Mouse (Mus musculus): ENCODE data around the gene Rhox1.
"Not testable (repeated sequence)": the region's sequence is repeated elsewhere in the genome, so short reads cannot be mapped to it uniquely, and the experiment has no call there.

Rhox1 gene

DNA sequence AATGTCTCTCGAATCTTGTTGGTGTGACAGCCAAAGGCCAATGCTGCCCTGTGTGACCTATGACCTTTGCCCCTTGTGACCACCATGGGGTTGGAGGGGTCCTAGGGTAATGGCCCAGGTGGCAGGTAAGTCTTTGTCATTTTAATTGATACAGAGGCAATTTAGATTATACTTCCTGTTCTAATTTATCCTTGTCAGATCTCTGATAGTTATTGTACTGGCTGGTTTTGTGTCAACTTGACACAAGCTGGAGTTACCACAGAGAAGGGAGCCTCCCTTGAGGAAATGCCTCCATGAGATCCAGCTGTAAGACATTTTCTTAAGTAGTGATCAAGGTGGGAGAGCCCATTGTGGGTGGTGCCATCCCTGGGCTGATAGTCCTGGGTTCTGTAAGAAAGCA lies at the start of gene Rhox1:
Gene Rhox1, minus strand, starts transcription at position 101 of the 400 bp plus-strand sequence.
- not testable (repeated sequence) for DNase-seq (ENCODE audit: low spot score in 2 of 2)

DNA sequence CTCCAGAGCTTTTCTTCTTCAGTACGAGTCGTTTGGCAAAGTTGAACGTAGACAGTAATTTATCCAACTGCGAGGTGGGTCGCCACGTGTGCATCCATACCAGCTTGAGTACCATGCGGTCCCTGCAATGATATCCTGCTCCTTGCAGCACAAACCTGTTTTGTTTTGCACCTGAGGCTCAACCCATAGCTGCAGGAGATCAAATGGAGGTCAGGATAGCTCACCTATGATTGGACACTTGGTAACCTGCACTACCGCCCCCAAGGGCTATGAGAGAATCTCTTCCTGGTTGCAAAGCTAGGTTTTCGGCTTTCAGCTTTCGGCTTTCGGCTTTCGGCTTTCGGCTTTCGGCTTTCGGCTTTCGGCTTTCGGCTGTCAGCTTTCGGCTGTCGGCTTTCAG lies 43.0 kb upstream of the Rhox1 start, which contains the start of gene Rhox4a:
Gene Rhox4a, plus strand, starts transcription at position 301 of the 400 bp plus-strand sequence.
- DNase-seq (ENCODE audit: low spot score in 2 of 2) = not testable (repeated sequence)

GRCm38 (mm10) chrX:37249619-37250018 lies 27.6 kb upstream of the Rhox1 start, which contains the start of gene Rhox3a:
TSS of gene Rhox3a (plus strand) at chrX:37249919.
- DNase-seq (ENCODE audit: low spot score in 2 of 2) = not testable (repeated sequence)

GRCm38 (mm10) chrX:37244676-37245075 lies 22.6 kb upstream of the Rhox1 start, which contains the start of gene Rhox2a:
TSS of gene Rhox2a (plus strand) at chrX:37244976.
- not testable (repeated sequence) for DNase-seq (ENCODE audit: low spot score in 2 of 2)

DNA sequence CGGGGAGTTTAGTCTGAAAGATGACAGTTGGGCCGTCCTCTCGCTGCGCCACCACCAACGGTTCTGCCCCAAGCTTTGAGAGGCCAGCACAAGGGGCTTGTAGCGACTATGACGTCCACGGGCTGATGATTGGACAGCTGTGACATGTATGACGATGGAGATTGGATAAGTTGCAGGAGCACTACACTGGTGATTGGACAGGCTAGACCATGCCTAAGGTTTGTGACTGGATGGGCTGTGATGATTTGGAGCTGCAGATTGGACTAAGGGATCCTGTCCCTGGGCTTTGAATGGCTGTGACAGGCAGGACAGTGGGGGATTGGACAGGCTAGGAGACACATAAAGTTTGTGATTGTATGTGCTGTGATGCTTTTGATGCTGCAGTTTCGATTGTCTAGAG lies 11.1 kb downstream of the Rhox1 start, which contains the start of gene Gm9:
Gene Gm9, minus strand, starts transcription at position 101 of the 400 bp plus-strand sequence.
- DNase-seq (ENCODE audit: low spot score in 2 of 2) = no peak

DNA sequence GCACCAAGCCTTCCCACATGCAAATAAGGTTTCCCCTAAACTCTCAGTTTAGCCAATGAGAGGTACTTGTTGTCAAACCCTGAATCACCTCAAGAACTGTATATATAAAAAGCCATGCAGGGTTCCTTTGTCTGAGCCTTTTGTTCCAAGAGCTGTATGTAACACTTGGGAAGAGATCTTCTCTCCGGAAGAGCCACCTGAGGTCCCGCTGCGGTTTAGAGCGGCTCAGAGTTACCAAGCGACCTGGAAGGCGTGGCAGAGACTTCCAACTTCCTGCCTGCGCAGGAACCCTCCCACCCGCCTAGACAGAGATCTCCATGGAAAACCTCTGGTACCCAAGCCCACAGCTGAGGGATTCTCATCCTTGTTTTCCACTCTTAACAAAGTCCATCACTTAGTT lies 23.4 kb downstream of the Rhox1 start:
- DNase-seq (ENCODE audit: low spot score in 2 of 2) = no peak

DNA sequence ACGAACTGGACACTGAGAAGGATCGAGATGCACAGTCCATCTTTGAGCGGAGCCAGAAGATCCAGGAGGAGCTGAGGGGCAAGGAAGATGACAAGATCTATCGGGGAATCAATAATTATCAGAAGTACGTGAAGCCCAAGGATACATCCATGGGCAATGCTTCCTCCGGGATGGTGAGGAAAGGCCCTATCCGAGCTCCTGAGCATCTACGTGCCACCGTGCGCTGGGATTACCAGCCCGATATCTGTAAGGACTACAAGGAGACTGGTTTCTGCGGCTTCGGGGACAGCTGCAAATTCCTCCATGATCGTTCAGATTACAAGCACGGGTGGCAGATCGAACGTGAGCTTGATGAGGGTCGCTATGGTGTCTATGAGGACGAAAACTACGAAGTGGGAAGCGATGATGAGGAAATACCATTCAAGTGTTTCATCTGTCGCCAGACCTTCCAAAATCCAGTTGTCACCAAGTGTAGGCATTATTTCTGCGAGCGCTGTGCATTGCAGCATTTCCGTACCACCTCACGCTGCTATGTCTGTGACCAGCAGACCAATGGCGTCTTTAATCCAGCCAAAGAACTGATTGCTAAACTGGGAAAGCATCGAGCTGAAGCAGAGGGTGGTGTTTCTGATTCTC lies 30.2 kb downstream of the Rhox1 start:
- peak in 1 of 2 experiments; percentile 12 for DNase-seq (ENCODE audit: low spot score in 2 of 2)

DNA sequence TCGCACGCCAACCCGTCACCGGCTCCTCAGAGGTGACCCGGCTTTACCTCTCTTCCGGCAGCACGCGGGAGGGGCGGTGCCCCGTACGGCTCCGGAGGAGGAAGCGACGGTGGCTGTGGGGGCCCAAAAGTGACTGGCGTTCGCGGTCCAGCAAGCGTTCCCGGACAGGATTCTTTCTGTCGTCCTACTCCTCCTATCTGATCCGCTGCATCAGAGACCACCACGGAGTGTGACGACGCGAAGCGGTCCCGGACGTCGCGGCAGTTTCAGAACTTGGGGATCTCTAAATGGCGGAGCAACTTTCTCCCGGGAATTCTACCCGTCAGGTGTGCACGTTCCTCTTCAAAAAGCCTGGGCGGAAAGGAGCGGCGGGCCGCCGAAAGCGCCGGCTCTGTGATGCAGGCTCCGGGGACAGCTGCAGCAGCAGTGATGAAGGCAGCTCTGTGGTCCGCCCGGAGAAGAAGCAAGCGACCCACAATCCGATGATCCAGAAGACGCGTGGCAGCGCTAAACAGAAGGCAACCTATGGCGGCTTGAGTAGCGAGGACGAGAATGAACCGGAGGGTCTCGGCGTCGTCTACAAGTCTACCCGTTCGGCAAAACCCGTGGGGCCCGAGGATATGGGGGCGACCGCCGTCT lies 30.8 kb downstream of the Rhox1 start, which contains the start of the genes Ndufa1 and Rnf113a1:
Gene Ndufa1, minus strand, starts transcription at position 59 of the 639 bp plus-strand sequence.
Gene Rnf113a1, plus strand, starts transcription at position 141 of the 639 bp plus-strand sequence.
- DNase-seq (ENCODE audit: low spot score in 2 of 2) = peak; percentile 60 to 68

- no peak for DNase-seq (ENCODE audit: low spot score in 2 of 2)
These were observed 31.3 kb downstream of the Rhox1 start for GRCm38 (mm10) chrX:37190755-37191104.

GRCm38 (mm10) chrX:37184401-37184800 lies 37.7 kb downstream of the Rhox1 start:
- DNase-seq (ENCODE audit: low spot score in 2 of 2) = not testable (repeated sequence)

GRCm38 (mm10) chrX:37168742-37169141 lies 53.3 kb downstream of the Rhox1 start, which contains the start of gene Akap14:
TSS of gene Akap14 (minus strand) at chrX:37168842.
- no peak for DNase-seq (ENCODE audit: low spot score in 2 of 2)

GRCm38 (mm10) chrX:37167085-37167484 lies 55.0 kb downstream of the Rhox1 start:
- DNase-seq (ENCODE audit: low spot score in 2 of 2) = no peak
